Mouse (Mus musculus): Measurements from ENCODE around the gene Tada2a. TPM values are rescaled to one million over a fixed set of nuclear protein-coding genes. Genes with fewer than 3 reads are reported as not detected.

The Tada2a gene
- total RNA-seq, 2 experiments from 2014 or later = 8.4 to 11.2 TPM

DNA sequence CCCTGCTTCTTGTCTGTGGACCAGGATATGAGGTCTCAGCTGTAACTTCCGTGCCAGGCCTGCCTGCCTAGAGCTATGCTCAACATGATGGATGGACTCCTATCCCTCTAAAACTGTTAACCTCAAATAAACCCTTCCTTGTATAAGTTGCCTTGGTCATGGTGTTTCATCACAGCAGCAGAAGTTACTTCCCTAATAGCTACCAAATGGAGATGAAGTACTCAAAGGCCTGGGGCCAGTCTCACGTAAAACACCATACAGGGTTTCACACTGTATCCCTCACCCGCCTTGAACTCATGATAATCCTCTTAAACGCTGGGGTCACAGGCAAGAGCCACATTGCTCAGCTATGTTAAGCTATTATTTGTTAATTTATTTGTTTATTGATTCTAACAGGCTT is 12.0 kb downstream of the Tada2a start:
- no peak for DNase-seq
- intact Hi-C loops (cut with DNase I; ENCODE audit: low total_unique reads) = no loop called here

GRCm38 (mm10) chr11:84116221-84116620 is 13.2 kb downstream of the Tada2a start:
- intact Hi-C loops (cut with DNase I; ENCODE audit: low total_unique reads) = no loop called here
- DNase-seq = no peak

DNA sequence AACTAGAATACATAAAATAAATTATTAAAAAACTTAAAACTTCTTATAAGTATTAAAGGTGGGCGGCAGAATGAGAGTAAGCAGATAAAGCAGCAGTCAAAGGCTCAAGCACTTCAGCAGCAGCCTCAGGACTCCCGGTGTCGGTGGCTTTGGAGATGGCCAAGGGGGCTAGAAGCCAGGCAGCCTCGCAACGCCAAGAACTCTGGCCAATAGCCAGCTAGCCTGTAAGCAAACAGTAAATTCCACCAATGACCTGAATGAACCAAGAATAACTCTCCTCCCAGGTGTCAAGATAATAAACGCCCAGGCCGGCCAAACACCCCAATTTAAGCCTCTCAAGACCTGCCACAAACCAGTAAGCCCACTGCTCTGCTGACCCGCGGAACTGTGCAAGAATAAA is 13.8 kb downstream of the Tada2a start:
- DNase-seq = peak; percentile 27

DNA sequence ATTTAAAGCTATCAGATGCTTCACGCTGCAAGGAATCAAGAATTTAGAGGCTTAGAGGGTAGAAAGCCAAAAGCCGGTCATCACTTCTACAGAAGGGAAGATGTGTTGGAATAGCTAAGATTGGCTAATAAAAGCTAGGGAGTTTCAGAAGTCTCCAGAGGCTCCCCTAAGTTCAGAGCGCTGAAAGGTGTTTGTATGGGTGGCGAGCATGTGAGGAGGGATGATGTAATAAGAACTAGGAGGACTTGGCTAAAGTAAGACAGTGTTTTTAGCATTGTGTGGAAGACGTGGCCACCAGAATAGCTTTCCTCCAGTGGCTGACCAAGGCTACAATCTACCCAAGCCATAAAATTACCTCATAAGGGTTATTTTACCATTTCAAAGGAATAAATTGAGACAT is 15.8 kb downstream of the Tada2a start:
- no peak for DNase-seq
- intact Hi-C loops (cut with DNase I; ENCODE audit: low total_unique reads) = no loop called here

More for the DNA sequence above, 13.8 kb downstream of the Tada2a start:
- intact Hi-C loops (cut with DNase I; ENCODE audit: low total_unique reads) = no loop called here

- DNase-seq = no peak
- intact Hi-C loops (cut with DNase I; ENCODE audit: low total_unique reads) = no loop called here
These were observed 22.3 kb downstream of the Tada2a start for GRCm38 (mm10) chr11:84107137-84107536.

GRCm38 (mm10) chr11:84104036-84104435 is 25.4 kb downstream of the Tada2a start:
- intact Hi-C loops (cut with DNase I; ENCODE audit: low total_unique reads) = no loop called here
- no peak for DNase-seq

DNA sequence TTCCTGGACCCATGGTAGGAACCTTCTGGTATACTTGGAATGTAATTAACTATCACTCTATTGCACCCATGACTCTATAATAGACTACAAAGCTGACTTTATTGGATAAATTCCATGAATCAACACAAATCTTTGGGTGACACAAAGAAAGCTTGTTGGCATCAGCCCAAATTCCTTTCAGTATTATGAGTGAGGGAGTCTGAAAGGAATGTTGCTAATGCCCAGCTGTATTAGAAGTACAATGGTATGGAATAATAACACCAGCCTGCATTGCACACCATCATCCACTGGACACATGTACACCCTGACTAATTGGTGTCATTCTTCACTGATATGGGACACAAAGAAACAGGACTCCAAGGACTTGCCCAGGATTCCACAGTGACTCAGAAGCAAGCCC is 28.2 kb downstream of the Tada2a start:
- intact Hi-C loops (cut with DNase I; ENCODE audit: low total_unique reads) = no loop called here
- no peak for DNase-seq

DNA sequence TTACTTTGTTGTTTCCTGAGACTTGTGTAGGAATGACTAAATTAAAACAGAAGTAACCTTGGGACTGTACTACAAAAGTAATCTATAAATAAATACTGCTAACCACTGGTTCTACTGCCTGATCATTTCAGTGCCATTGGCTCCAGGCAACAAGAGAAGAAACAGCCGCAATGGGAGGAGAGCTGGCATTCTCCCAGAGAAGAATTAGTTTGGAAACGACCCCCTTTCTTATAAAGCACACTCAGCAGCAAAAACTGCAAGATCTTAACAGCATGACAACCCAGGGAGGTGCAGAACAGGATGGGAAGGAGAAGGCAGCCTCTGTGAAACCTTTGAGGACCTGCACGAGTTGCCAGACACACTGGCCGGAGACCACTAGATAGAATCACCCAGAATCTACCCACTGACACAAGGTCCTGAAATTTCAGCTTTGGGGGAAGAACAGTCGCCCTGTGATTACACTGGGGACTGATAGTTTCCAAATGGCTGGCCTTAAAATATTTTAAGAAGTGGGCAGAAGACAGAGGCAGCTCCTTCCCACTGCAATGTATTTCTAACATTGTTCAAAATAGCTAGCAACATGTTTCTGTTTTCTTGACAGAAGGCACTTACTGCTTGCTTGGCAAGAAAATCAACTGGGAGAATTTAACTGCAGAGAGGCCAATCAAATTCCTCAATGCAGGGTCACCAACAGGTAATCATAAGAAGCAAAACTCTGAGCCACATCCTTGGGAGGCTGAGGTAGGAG is 32.0 kb downstream of the Tada2a start:
- intact Hi-C loops (cut with DNase I; ENCODE audit: low total_unique reads) = no loop called here
- DNase-seq = no peak

DNA sequence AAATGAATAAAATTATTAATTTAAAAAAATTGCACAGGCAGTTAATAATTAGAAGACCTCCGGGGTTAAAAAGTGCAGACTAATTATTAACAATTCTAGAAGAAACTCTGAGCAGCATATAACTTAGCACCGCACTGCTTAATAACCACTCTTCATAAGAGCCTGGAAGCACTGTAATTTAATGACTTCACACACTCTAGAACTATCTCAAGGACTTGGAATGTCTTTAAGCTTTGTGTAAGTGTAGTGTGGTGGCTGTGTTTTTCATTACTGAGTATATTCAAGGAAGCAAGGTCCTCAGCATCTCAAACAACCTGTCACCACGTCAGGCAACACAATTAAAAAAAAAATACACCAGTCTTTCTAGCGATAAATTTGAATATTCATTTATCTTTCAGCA is 34.3 kb downstream of the Tada2a start:
- intact Hi-C loops (cut with DNase I; ENCODE audit: low total_unique reads) = no loop called here
- DNase-seq = no peak

DNA sequence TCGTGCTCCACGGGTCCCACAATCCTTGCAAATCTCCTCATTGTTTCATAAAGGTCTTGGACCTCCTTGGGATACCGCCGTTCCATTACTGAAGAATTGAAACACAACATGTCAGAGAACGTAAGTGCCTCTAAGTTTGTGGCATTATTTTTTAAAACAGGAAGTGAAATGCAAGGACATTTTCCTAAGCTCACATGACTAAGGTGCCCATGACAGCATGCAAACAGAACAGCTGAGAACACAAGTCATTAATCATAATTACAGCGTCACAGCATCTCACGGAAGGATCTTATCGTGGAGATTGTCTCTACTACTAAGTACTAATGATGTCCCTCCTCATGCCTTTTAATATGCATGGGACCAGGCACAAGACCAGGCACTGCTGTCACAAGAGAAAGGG is 38.8 kb downstream of the Tada2a start:
- intact Hi-C loops (cut with DNase I; ENCODE audit: low total_unique reads) = no loop called here
- no peak for DNase-seq

GRCm38 (mm10) chr11:84081901-84082300 is 47.5 kb downstream of the Tada2a start:
- DNase-seq = no peak
- intact Hi-C loops (cut with DNase I; ENCODE audit: low total_unique reads) = no loop called here

GRCm38 (mm10) chr11:84080327-84080726 is 49.1 kb downstream of the Tada2a start:
- DNase-seq = no peak
- intact Hi-C loops (cut with DNase I; ENCODE audit: low total_unique reads) = no loop called here

DNA sequence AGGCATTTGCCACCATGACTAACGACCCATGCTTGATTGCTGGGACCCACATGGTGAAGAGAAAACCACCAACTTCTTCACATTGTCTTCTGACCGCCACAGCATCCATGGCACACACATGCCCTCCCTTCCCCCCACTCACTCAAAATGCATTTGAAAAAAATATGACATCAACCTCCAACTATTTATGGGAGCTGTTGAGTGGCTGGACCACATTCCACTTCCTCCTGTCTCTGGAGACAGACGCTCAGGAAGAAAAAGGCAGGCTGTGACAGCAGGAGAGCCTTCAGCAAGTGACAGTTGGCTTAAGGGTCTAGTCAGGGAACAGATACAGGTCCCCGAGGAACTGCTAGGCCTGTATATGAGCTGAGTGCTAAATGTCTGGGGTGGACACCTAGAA is 49.5 kb downstream of the Tada2a start:
- intact Hi-C loops (cut with DNase I; ENCODE audit: low total_unique reads) = no loop called here

DNA sequence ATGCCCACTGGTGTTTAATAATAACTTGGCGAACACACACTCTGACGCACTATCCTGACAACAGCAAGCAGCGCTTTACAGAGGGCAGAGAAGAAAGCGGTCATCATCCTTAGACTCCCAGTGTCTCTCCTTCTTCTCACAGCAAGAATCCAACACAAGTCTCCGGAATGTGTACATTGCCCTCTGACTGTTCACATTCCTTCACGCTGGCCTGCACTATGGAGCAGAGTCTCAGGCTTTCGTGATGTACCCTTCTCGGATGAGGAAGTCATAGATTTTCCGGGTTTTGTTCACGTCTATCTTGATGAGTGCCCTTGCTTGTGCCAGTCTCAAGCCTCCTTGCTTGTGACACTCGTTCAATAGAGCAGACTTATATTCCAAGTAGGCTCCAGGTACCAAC is 50.0 kb downstream of the Tada2a start:
- intact Hi-C loops (cut with DNase I; ENCODE audit: low total_unique reads) = no loop called here
- no peak for DNase-seq

More for the DNA sequence above, 49.5 kb downstream of the Tada2a start:
- DNase-seq = no peak

GRCm38 (mm10) chr11:84078601-84079000 is 50.8 kb downstream of the Tada2a start:
- intact Hi-C loops (cut with DNase I; ENCODE audit: low total_unique reads) = no loop called here
- peak; percentile 31 for DNase-seq

DNA sequence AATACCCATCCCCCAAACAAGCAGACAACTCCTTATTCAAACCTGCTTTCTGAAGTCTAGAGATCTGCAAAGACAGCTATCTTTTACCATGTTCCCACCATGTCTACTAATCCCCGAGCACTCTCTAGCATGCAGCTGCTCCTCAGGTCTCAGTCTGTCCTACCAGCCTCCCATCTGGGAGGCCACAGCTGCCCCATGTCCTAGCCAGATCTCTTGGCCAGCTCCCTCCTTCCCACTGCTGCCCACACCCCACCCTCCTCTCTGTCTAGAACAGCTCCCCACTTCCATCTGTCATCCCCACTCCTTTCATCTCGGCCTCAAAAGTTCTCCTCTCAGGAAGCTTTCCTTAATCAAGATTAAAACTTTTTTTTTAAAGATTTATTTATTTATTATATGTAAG is 52.4 kb downstream of the Tada2a start:
- intact Hi-C loops (cut with DNase I; ENCODE audit: low total_unique reads) = no loop called here
- no peak for DNase-seq

- DNase-seq = no peak
- intact Hi-C loops (cut with DNase I; ENCODE audit: low total_unique reads) = no loop called here
These were observed 55.3 kb downstream of the Tada2a start for GRCm38 (mm10) chr11:84073816-84074764.

DNA sequence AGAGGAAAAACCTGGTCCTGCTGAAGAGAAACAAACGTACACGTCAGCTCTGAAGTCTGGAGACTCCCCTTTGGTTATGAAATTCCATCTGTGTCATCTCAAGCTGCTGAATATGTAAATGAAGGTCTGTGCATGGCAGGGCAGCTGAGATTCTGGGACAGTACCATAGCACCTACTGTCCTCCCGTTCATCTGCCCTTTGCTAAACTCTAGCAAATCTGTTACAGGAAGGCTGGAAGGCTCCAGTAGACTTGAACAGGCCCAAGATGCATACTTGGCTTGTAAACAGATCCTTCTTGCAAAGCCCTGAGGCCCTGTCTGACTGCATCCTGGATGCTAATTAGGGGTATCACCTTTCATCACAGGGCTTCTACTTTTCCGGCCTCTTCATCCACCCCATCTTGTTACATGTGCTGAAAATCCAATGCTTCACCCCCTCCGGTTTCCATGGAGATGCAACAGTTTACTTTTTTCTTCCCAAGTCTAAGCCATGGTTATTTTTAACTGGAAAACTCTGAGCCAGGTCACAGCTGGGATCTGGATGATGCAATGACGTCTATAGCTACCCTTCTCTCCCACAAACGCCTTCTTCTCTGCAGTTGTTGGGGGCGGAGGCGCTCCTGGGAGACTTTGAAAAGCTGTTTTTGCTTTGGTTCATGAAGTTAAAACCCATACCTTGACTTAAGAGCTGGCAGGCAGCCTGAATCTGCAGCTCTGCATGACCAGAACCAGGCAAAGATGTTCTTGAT is 56.3 kb downstream of the Tada2a start:
- intact Hi-C loops (cut with DNase I; ENCODE audit: low total_unique reads) = no loop called here
- DNase-seq = peak; percentile 34

DNA sequence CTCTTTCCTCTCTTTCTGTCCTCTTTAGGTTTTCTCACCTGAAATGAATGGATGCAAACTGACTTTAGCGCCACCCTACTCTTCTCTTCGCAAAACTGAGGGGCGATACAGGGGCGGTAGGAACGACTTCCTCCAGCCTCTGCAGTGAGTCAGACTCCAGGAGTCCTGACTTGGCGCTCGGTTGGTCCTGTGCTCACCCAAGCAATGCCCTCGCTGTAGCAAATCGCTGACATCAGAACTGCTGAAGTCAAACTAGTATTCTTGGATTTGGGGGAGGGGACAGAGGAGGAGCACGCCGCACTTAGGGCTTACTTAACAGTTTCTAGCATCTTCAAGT is 60.4 kb downstream of the Tada2a start, which contains the start of gene Dusp14:
Dusp14 (minus strand) TSS at position 228 of the 337 bp plus-strand sequence.
- no peak for DNase-seq
- intact Hi-C loops (cut with DNase I; ENCODE audit: low total_unique reads) = no loop called here

Measured in gastrocnemius, postnatal 14 days (tissue).